Mouse (Mus musculus): ENCODE measurements around the gene Hmgb2. TPM values are rescaled to one million over a fixed set of nuclear protein-coding genes. Genes with fewer than 3 reads are reported as not detected.
"Not testable (repeated sequence)": the region's sequence is repeated elsewhere in the genome, so short reads cannot be mapped to it uniquely, and the experiment has no call there.

Hmgb2 gene
- polyA plus RNA-seq, 1 experiment from 2014 or later, result 497 TPM

DNA sequence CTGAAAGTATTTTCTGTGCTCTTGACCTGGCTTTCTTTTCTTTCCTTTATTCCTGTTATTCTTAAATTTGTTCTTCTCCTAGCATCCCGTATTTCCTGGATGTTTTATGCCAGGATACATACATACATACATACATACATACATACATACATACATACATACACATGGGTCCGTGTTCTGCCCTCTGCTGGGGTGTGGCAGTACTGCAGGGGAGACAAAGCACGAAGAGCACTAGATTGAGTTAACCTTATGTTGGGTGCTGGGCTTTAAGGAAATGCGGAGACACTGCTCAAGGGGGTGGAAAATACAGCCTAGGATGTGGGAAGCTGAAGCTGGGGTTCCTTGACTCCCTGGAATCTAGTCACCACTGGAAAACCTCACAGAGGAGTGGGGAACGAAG is 8.1 kb upstream of the Hmgb2 start:
- Histone ChIP-seq H3K9ac (ENCODE audit: low read depth, low read length) (no peak overlapping the region), H3K27me3 (ENCODE audit: control insufficient read depth, insufficient read depth, low read length) (no peaks in the 10 kb centered on the region), H3K4me3 (ENCODE audit: low read length) (no peak overlapping the region), H3K4me1 (ENCODE audit: control insufficient read depth, insufficient read depth, low read length) (no peaks in the 10 kb centered on the region), H3K4me2 (replicated peaks; ENCODE audit: low read depth, low read length) (no peak overlapping the region), H3K27ac (ENCODE audit: low read depth, low read length) (no peak overlapping the region), H3K9me3 (ENCODE audit: control insufficient read depth, low read length) (no peaks in the 10 kb centered on the region), H3K36me3 (ENCODE audit: control insufficient read depth, insufficient read depth, low read length) (no peaks in the 10 kb centered on the region)
- no peak for ATAC-seq (ENCODE audit: low FRiP score, low TSS enrichment)
- 52% methylated on average over 5 of the region's 5 CpGs for WGBS

GRCm38 (mm10) chr8:57505500-57505899 is 6.2 kb upstream of the Hmgb2 start:
- not testable (repeated sequence) for H3K4me1 ChIP-seq (ENCODE audit: control insufficient read depth, insufficient read depth, low read length)

DNA sequence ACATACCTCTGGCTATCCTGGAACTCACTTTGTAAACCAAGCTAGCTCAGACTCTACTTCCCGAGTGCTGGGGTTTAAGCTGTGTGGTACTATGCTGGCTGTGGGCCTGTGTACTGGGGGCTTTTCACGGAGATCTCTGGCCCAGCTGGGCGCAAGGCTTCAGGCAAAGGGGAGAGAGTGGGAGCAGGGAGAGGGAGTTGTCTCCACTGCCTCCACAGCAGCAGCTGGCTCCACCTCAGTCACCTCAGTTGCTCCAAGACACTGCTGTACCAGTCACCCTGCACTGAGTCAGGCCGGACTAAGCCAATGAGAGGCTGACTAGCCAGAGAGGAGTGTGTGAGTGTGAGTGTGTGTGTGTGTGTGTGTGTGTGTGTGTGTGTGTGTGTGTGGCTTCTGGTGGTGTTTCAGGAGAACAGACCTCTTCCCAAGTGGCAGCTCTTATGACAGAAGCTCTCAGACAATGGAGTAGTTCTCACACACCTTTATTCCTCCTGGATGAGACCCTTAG is 4.1 kb upstream of the Hmgb2 start:
- WGBS, result 90% methylated on average over 4 of the region's 4 CpGs
- H3K27ac ChIP-seq (ENCODE audit: low read depth, low read length), result no peak overlapping the region
- no peaks in the 10 kb centered on the region for H3K4me1 ChIP-seq (ENCODE audit: control insufficient read depth, insufficient read depth, low read length)
- no peak overlapping the region for H3K9ac ChIP-seq (ENCODE audit: low read depth, low read length)
- ATAC-seq (ENCODE audit: low FRiP score, low TSS enrichment), result no peak
- no peaks in the 10 kb centered on the region for H3K9me3 ChIP-seq (ENCODE audit: control insufficient read depth, low read length)
- no peaks in the 10 kb centered on the region for H3K36me3 ChIP-seq (ENCODE audit: control insufficient read depth, insufficient read depth, low read length)
- H3K4me3 ChIP-seq (ENCODE audit: low read length), result no peak overlapping the region
- H3K27me3 ChIP-seq (ENCODE audit: control insufficient read depth, insufficient read depth, low read length), result no peaks in the 10 kb centered on the region
- H3K4me2 ChIP-seq (replicated peaks; ENCODE audit: low read depth, low read length), result no peak overlapping the region

More at GRCm38 (mm10) chr8:57505500-57505899, 6.2 kb upstream of the Hmgb2 start:
- not testable (repeated sequence) for H3K36me3 ChIP-seq (ENCODE audit: control insufficient read depth, insufficient read depth, low read length); ATAC-seq (ENCODE audit: low FRiP score, low TSS enrichment); H3K27me3 ChIP-seq (ENCODE audit: control insufficient read depth, insufficient read depth, low read length); H3K4me3 ChIP-seq (ENCODE audit: low read length); H3K27ac ChIP-seq (ENCODE audit: low read depth, low read length); H3K9ac ChIP-seq (ENCODE audit: low read depth, low read length); H3K9me3 ChIP-seq (ENCODE audit: control insufficient read depth, low read length); H3K4me2 ChIP-seq (replicated peaks; ENCODE audit: low read depth, low read length)
- 62% methylated on average over 1 of the region's 1 CpGs for WGBS

- H3K36me3 ChIP-seq (ENCODE audit: control insufficient read depth, insufficient read depth, low read length), result peaks cover 4% of the 10 kb centered on the region; the same call in 1 of the 2 replicates
- H3K4me1 ChIP-seq (ENCODE audit: control insufficient read depth, insufficient read depth, low read length), result no peaks in the 10 kb centered on the region
- no peak overlapping the region for H3K27ac ChIP-seq (ENCODE audit: low read depth, low read length)
- no peak overlapping the region for H3K9ac ChIP-seq (ENCODE audit: low read depth, low read length)
- H3K4me3 ChIP-seq (ENCODE audit: low read length), result no peak overlapping the region
- 84% methylated on average over 4 of the region's 4 CpGs for WGBS
- H3K27me3 ChIP-seq (ENCODE audit: control insufficient read depth, insufficient read depth, low read length), result no peaks in the 10 kb centered on the region
- ATAC-seq (ENCODE audit: low FRiP score, low TSS enrichment), result no peak
- H3K4me2 ChIP-seq (replicated peaks; ENCODE audit: low read depth, low read length), result no peak overlapping the region
- H3K9me3 ChIP-seq (ENCODE audit: control insufficient read depth, low read length), result no peaks in the 10 kb centered on the region
These were observed 3.0 kb upstream of the Hmgb2 start for GRCm38 (mm10) chr8:57508657-57509056.

- peak overlapping the region; percentile 99 for H3K9ac ChIP-seq (ENCODE audit: low read depth, low read length)
- peak; percentile 5; the same call in 1 of the 2 replicates for ATAC-seq (ENCODE audit: low FRiP score, low TSS enrichment)
- H3K36me3 ChIP-seq (ENCODE audit: control insufficient read depth, insufficient read depth, low read length), result peaks cover 18% of the 10 kb centered on the region
- peak overlapping the region; percentile 84 for H3K4me2 ChIP-seq (replicated peaks; ENCODE audit: low read depth, low read length)
- no peaks in the 10 kb centered on the region for H3K9me3 ChIP-seq (ENCODE audit: control insufficient read depth, low read length)
- no peaks in the 10 kb centered on the region for H3K27me3 ChIP-seq (ENCODE audit: control insufficient read depth, insufficient read depth, low read length)
- H3K4me1 ChIP-seq (ENCODE audit: control insufficient read depth, insufficient read depth, low read length), result no peaks in the 10 kb centered on the region
- peak overlapping the region; percentile 95 for H3K27ac ChIP-seq (ENCODE audit: low read depth, low read length)
- WGBS, result 2% methylated on average over 31 of the region's 31 CpGs
- peak overlapping the region; percentile 93 for H3K4me3 ChIP-seq (ENCODE audit: low read length)
These were observed 854 bp upstream of the Hmgb2 start for GRCm38 (mm10) chr8:57510791-57511315.

DNA sequence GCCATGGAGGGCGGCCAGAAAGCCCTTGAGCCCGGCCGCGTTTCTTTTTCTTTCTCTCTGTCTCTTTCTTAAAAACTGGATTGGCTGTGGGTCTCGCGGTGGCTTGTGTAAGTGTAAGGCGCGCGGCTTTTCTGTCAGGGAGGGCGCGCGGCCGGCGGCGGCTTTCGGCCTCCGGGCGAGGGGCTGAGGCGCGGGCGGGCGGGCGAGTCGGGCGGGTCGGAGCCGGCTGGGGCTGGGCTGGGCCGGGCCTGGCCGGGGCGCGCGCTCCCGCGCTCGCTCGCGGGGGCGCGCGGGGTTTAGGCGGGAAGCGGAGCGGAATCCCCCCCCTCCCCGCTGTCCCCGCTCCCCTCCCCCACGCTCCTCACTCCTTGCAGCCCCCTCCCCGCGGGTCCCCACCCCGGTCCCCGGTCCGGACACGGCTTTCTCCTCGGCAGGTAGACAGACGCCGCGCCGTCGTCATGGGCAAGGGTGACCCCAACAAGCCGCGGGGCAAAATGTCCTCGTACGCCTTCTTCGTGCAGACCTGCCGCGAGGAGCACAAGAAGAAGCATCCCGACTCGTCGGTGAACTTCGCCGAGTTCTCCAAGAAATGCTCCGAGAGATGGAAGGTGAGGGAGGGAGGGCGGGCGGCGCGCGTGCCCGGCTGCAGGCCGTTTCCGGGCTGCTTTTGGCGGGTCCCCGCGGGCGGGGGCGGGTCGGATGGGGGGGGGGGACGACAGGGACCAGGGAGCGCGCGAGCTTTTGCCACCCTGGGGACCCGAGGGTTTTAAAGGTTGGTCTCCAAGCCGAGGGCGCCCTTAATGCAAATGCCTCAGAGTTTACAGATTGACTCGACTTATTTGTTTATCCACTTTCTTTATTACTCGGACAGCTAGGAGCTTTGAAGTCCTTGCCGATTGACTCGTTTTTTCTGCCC is 692 bp downstream of the Hmgb2 start:
- H3K27me3 ChIP-seq (ENCODE audit: control insufficient read depth, insufficient read depth, low read length), result no peaks in the 10 kb centered on the region

DNA sequence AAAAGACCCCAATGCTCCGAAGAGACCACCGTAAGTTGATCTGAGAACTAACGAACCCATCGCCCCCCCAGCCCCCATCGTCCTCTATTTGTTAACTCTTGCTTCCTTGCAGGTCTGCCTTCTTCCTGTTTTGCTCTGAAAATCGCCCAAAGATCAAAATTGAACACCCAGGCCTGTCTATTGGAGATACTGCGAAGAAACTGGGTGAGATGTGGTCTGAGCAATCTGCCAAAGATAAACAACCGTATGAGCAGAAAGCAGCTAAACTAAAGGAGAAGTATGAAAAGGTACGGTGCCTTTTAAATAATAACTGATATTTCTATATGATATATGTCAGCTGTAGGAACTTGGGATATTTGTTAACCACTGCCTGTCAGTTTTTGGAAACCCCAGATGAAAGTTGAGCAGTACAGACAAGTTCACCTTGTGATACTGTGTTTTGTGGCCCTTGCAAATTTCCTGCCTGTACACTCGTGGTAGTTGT is 1.5 kb downstream of the Hmgb2 start:
- peak overlapping the region; percentile 93 for H3K4me3 ChIP-seq (ENCODE audit: low read length)
- WGBS, result 10% methylated on average over 9 of the region's 10 CpGs
- H3K9me3 ChIP-seq (ENCODE audit: control insufficient read depth, low read length); H3K4me1 ChIP-seq (ENCODE audit: control insufficient read depth, insufficient read depth, low read length); ATAC-seq (ENCODE audit: low FRiP score, low TSS enrichment); H3K27ac ChIP-seq (ENCODE audit: low read depth, low read length); H3K27me3 ChIP-seq (ENCODE audit: control insufficient read depth, insufficient read depth, low read length): not testable (repeated sequence)
- H3K4me2 ChIP-seq (replicated peaks; ENCODE audit: low read depth, low read length), result peak overlapping the region; percentile 59
- H3K36me3 ChIP-seq (ENCODE audit: control insufficient read depth, insufficient read depth, low read length), result peaks cover 35% of the 10 kb centered on the region
- peak overlapping the region; percentile 99 for H3K9ac ChIP-seq (ENCODE audit: low read depth, low read length)

More for the DNA sequence above, 692 bp downstream of the Hmgb2 start:
- ATAC-seq (ENCODE audit: low FRiP score, low TSS enrichment), result peak; percentile 47
- Histone ChIP-seq H3K4me2 (replicated peaks; ENCODE audit: low read depth, low read length) (peak overlapping the region; percentile 59), H3K4me3 (ENCODE audit: low read length) (peak overlapping the region; percentile 93), H3K36me3 (ENCODE audit: control insufficient read depth, insufficient read depth, low read length) (peaks cover 29% of the 10 kb centered on the region), H3K9me3 (ENCODE audit: control insufficient read depth, low read length) (no peaks in the 10 kb centered on the region), H3K4me1 (ENCODE audit: control insufficient read depth, insufficient read depth, low read length) (no peaks in the 10 kb centered on the region), H3K9ac (ENCODE audit: low read depth, low read length) (peak overlapping the region; percentile 99), H3K27ac (ENCODE audit: low read depth, low read length) (peak overlapping the region; percentile 100)
- WGBS, result under 1% methylated on average over 51 of the region's 96 CpGs

DNA sequence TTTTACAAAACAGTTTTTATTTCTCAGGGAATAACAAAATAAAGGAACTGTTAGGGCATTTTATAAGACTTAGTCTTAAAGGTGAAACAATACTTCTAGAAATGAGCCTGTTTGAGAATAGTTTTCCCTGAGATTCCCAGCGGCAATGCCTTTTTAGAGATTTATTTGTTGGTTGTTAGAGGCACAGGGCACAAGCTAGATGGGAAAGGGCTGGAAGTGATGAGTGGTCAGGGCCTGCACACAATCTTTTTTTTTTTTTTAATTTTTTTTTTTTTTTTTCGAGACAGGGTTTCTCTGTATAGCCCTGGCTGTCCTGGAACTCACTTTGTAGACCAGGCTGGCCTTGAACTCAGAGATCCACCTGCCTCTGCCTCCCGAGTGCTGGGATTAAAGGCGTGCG is 5.0 kb downstream of the Hmgb2 start:
- not testable (repeated sequence) for H3K9ac ChIP-seq (ENCODE audit: low read depth, low read length); H3K4me1 ChIP-seq (ENCODE audit: control insufficient read depth, insufficient read depth, low read length); H3K27me3 ChIP-seq (ENCODE audit: control insufficient read depth, insufficient read depth, low read length); H3K27ac ChIP-seq (ENCODE audit: low read depth, low read length); H3K4me2 ChIP-seq (replicated peaks; ENCODE audit: low read depth, low read length); H3K4me3 ChIP-seq (ENCODE audit: low read length); ATAC-seq (ENCODE audit: low FRiP score, low TSS enrichment); H3K9me3 ChIP-seq (ENCODE audit: control insufficient read depth, low read length)
- 95% methylated on average over 4 of the region's 5 CpGs for WGBS
- H3K36me3 ChIP-seq (ENCODE audit: control insufficient read depth, insufficient read depth, low read length), result peaks cover 37% of the 10 kb centered on the region

DNA sequence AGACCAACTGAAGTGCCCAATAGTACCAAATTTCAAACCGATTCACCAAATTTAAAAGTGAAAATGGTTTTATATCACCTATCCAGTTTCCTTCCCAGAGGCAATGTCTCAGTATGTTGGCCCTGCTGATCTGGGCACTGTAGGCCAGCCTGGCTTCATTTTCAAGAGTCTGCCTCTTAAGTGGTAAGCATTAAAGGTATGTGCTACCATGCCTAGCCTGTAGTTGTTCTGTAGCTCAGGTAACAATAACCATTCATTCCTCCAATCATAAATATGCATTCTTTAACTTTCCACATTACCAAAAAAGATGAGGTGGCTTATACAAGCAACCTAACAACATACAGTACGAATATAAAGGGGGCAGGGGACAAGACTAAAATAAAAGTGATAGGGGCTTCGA is 6.0 kb downstream of the Hmgb2 start:
- no peaks in the 10 kb centered on the region for H3K4me1 ChIP-seq (ENCODE audit: control insufficient read depth, insufficient read depth, low read length)
- H3K4me3 ChIP-seq (ENCODE audit: low read length), result no peak overlapping the region
- H3K9me3 ChIP-seq (ENCODE audit: control insufficient read depth, low read length), result no peaks in the 10 kb centered on the region
- 0 out of 2 replicates have a peak, but pooled peaks have one; percentile 44 for ATAC-seq (ENCODE audit: low FRiP score, low TSS enrichment)
- WGBS, result 91% methylated on average over 3 of the region's 3 CpGs
- H3K36me3 ChIP-seq (ENCODE audit: control insufficient read depth, insufficient read depth, low read length), result peaks cover 37% of the 10 kb centered on the region
- no peak overlapping the region for H3K4me2 ChIP-seq (replicated peaks; ENCODE audit: low read depth, low read length)
- H3K9ac ChIP-seq (ENCODE audit: low read depth, low read length), result no peak overlapping the region
- H3K27ac ChIP-seq (ENCODE audit: low read depth, low read length), result no peak overlapping the region
- H3K27me3 ChIP-seq (ENCODE audit: control insufficient read depth, insufficient read depth, low read length), result no peaks in the 10 kb centered on the region
